Mouse (Mus musculus): ENCODE measurements around the gene Fam155a.

DNA sequence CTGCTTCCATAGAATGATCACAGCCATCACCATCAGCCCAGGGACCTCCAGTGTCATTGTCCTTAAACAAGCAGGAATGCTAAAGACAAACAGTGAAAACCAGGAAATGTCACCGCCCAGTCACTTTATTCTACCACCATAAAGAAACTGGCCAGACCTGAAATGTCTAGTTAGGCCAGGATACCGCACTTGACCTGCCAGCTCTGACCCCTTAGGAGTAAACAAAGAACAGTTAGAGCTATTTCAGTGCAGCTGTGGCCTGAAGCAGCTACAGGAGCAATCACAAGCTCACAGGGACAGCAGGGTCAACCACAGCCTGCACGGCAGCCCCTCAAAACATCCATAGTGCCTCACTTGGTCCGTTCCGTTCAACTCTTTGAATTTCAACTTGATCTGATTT, 599.1 kb downstream of the Fam155a start:
- TF ChIP-seq CTCF (IDR thresholded peaks at IDR 0.05; ENCODE audit: borderline replicate concordance, insufficient read depth, low read length): no peak
- TF ChIP-seq POLR2A (IDR thresholded peaks at IDR 0.05; ENCODE audit: low read depth, low read length): no peak

Data from embryonic fibroblast, embryonic 13.5 days (primary cell).